Mouse (Mus musculus) ovary, postnatal 14 days (tissue): ENCODE measurements around the gene Ak4.
"Not testable (repeated sequence)": the region's sequence is repeated elsewhere in the genome, so short reads cannot be mapped to it uniquely, and the experiment has no call there.

Experiments
- DNase-seq: peaks from one replicate; pipeline ENCODE4 v3.0.0; 2022; ENCODE audit warnings: low spot score

Gene Ak4

DNA sequence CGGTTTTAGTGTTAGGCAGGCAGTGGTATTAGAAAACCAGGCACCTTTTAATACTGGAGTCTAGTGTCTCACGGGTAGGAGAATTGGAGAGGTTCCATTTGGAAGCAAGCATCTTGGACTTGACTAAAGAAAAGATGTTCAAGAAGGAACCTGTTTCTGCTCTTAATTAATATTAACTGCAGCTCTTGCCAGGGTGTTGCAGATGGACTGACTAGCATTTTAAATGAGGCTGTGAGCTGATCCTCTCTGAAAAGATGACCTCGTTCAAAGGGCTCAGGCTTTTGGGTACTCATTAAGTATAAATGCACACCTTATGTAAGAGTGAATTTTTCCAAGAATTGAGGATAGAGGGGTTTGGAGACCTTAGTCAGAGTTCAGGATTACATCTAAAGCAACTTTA, 5.4 kb downstream of the Ak4 start:
- DNase-seq, result no peak

- no peak for DNase-seq
Measured at GRCm38 (mm10) chr4:101425119-101425518, 6.0 kb downstream of the Ak4 start.

DNA sequence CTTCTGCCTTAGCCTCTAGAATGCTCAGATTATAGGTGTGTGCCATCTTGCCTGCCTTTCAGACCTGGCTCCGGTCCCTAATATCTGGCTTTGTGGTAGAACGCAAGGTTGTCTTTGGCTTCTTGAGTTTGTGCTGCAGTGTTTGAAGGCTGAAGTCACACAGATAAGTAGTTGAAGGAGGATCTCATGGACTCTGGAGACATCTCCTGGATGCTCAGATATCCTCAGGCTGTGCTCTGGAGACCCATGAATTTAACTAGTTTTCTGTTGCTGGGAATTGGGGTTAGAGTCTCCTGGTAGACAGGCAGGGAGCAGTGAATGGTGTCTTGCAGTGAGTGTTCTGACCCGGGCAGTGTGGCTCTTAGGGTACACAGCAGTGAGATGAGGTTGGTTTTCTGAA, 6.6 kb downstream of the Ak4 start:
- DNase-seq, result no peak

- DNase-seq, result no peak
Measured at GRCm38 (mm10) chr4:101426566-101426965, 7.5 kb downstream of the Ak4 start.

- no peak for DNase-seq
Measured at GRCm38 (mm10) chr4:101427886-101428680, 9.0 kb downstream of the Ak4 start.

GRCm38 (mm10) chr4:101429073-101429472, 10.0 kb downstream of the Ak4 start:
- DNase-seq, result no peak

GRCm38 (mm10) chr4:101430000-101430399, 10.9 kb downstream of the Ak4 start:
- no peak for DNase-seq

DNA sequence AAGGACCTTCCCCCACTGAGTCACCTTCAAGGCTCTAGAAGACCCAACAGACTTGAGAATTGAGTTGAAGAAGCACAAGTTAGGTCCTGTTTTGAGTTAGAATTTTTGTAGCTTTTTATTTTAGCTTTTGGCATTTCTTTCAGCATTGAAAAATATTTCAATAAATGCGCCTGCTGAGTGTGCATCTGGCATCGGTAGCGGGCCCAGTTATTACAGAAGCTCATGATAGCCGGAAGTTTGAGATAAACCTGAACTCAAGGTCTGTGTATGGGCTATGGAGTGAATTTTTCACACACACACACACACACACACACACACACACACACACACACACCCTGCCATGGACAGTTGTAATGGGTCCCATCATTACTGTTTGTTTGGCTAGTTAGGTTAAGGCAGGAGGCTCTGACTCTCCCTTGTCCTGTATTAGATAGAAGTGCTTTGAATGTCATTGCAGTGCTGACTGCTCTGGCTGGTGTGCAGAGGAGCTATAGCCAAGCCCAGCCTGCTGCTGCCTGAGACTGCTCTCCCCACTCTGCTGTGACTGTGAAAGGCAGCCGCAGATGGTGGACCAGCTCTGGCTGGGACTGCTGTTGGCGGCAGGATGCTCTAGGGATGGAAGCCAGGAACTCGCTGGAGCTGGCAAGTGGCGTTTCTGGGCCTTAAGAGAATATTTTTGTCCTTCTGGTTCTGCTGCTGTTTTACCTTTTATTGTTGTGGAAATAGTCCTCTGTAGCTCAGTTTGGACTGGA, 17.9 kb downstream of the Ak4 start:
- peak; percentile 20 for DNase-seq

GRCm38 (mm10) chr4:101438271-101438670, 19.2 kb downstream of the Ak4 start:
- no peak for DNase-seq

GRCm38 (mm10) chr4:101439738-101440389, 20.8 kb downstream of the Ak4 start:
- DNase-seq, result peak; percentile 49

- no peak for DNase-seq
Measured at GRCm38 (mm10) chr4:101442791-101443190, 23.7 kb downstream of the Ak4 start.

DNA sequence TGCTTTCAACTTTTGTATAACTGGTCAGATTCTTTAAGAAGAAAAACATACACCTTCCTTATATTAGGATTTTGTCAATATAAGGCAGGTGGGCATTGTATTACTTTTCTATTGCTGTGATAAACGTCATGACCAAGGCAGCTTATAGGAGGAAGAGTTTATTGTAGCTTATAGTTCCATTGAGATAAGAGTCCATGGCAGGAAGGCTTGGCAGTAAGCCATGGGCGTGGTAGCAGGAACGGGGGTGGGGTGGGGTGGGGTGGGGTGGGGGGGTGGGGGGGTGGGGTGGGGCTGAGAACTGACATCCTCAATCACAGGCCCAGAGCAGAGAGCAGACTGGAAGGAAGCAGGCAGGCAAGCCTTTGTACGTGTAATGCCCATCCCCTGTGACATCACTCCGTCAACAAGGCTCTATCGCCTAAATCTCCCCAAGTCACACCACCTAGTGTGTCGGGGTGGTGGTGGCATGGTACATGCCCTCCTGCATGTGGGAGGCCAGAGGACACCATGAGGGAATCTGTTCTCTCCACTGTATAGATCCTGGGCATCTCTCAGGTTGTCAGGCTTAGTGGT, 24.4 kb downstream of the Ak4 start:
- DNase-seq, result no peak

DNA sequence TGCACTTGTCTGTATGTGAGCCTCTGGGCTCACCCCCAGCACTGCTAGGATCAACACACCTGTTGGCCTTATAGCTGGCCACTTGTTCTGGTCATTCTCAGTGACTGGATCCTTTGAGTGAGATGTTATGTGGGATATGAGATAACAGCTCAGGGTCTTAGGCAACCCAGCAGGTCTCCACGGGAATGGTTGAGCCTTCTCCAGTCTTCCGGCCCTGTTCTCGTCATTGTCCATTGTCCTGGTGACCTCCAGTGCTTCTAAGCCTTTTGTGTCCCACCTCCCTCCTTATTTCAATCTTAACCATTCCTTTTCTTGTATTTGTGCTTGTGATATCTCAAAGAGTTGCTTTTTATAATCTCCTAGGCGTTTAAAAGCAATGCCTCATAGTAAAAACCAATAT, 26.6 kb downstream of the Ak4 start:
- no peak for DNase-seq

DNA sequence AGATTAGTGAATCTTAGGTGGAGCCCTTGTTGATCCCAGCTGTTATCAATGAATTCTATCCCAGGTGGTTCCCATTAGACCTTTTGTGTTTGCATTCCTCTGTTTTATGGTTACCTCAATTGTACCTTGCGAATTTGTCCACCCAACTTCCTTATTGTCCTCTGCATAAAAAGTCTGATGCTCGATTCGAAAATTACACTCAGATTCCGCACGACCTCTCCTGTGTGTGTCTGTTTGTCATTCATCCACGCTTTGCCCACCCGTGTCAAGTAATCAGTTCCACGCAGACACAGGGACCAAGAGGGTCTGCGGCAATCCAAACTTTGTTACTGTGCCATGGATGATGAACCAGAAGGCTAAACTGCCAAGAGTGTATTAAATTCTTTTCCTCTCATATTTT, 27.5 kb downstream of the Ak4 start:
- not testable (repeated sequence) for DNase-seq

- DNase-seq, result no peak
Measured at GRCm38 (mm10) chr4:101448701-101449100, 29.6 kb downstream of the Ak4 start.

DNA sequence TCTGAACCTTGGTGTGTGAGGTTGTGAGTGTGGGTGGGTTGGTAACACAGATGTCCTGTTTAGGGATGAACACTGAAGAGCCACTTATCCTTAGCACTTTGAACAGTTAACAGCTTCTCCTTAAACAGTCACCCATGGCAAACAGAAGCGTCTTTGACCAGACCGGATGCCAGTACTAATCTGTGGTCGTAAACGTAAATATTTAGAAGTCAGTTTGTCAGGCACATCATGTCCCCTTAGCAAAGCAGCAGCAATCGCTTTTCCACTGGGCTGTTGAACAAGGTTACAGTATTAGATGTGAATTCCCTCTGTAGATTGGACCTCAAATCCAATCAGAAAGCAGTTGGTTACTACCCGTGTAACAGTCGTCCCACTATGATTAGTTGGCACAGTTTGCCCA, 30.3 kb downstream of the Ak4 start:
- no peak for DNase-seq

GRCm38 (mm10) chr4:101450150-101450780, 31.2 kb downstream of the Ak4 start:
- no peak for DNase-seq

DNA sequence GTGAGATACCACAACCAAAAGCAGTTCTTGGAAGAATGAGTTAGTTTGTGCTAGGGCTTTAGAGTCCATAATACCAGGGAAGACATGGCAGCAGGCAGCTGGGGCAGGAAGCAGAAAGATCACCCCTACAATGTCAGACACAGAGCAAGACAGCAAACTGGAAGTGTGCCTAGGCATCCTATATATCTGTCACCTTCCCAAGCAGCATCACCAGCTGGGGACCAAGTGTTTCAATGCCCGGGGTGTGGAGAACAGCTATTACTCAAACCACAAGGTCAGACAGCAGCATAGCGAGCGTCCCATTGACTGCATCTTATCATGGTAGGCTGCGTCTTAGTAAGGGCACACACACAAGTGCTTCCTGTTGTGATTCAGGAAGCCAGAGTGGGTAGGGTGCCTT, 32.0 kb downstream of the Ak4 start:
- no peak for DNase-seq

GRCm38 (mm10) chr4:101452829-101453228, 33.8 kb downstream of the Ak4 start:
- no peak for DNase-seq

- no peak for DNase-seq
Measured at GRCm38 (mm10) chr4:101457176-101457575, 38.1 kb downstream of the Ak4 start.

GRCm38 (mm10) chr4:101458341-101458740, 39.3 kb downstream of the Ak4 start:
- DNase-seq, result peak; percentile 34

- no peak for DNase-seq
Measured at GRCm38 (mm10) chr4:101459358-101459757, 40.3 kb downstream of the Ak4 start.
